Mouse (Mus musculus): ENCODE results near the gene Pcx. TPM values are rescaled to one million over a fixed set of nuclear protein-coding genes. Genes with fewer than 3 reads are reported as not detected.

Gene Pcx
- polyA plus RNA-seq, 1 experiment, result 59.7 TPM

- TF ChIP-seq CTCF (IDR thresholded peaks at IDR 0.05; ENCODE audit: borderline replicate concordance, insufficient read depth, low read depth, low read length) (no peak), POLR2A (IDR thresholded peaks at IDR 0.05; ENCODE audit: borderline replicate concordance, insufficient read depth, low read length) (no peak)
These were observed 58.6 kb downstream of the Pcx start for GRCm38 (mm10) chr19:4568832-4569231.

GRCm38 (mm10) chr19:4569356-4570236 is 59.3 kb downstream of the Pcx start:
- 75% methylated on average over 17 of the region's 17 CpGs for WGBS
- no peak overlapping the region for H3K27ac ChIP-seq (ENCODE audit: insufficient read depth, low read length)
- H3K27me3 ChIP-seq (ENCODE audit: control insufficient read depth, insufficient read depth, low read length), result no peaks in the 10 kb centered on the region

More at GRCm38 (mm10) chr19:4568832-4569231, 58.6 kb downstream of the Pcx start:
- Histone ChIP-seq H3K4me1 (ENCODE audit: control insufficient read depth, insufficient read depth, low read length) (no peaks in the 10 kb centered on the region; the same call in 1 of the 2 replicates), H3K4me3 (replicated peaks; ENCODE audit: insufficient read depth, low read depth, low read length) (no peak overlapping the region), H3K27me3 (ENCODE audit: control insufficient read depth, insufficient read depth, low read length) (no peaks in the 10 kb centered on the region), H3K27ac (ENCODE audit: insufficient read depth, low read length) (no peak overlapping the region)
- DNase-seq, result no peak
- 81% methylated on average over 4 of the region's 4 CpGs for WGBS

GRCm38 (mm10) chr19:4570237-4570613 is 60.0 kb downstream of the Pcx start:
- H3K27ac ChIP-seq (ENCODE audit: insufficient read depth, low read length), result no peak overlapping the region
- TF ChIP-seq CTCF (IDR thresholded peaks at IDR 0.05; ENCODE audit: borderline replicate concordance, insufficient read depth, low read depth, low read length) (no peak), POLR2A (IDR thresholded peaks at IDR 0.05; ENCODE audit: borderline replicate concordance, insufficient read depth, low read length) (no peak)
- H3K27me3 ChIP-seq (ENCODE audit: control insufficient read depth, insufficient read depth, low read length), result no peaks in the 10 kb centered on the region
- WGBS, result 73% methylated on average over 11 of the region's 11 CpGs
- H3K4me1 ChIP-seq (ENCODE audit: control insufficient read depth, insufficient read depth, low read length), result no peaks in the 10 kb centered on the region; the same call in 1 of the 2 replicates
- H3K4me3 ChIP-seq (replicated peaks; ENCODE audit: insufficient read depth, low read depth, low read length), result no peak overlapping the region
- DNase-seq, result no peak

More at GRCm38 (mm10) chr19:4569356-4570236, 59.3 kb downstream of the Pcx start:
- TF ChIP-seq CTCF (IDR thresholded peaks at IDR 0.05; ENCODE audit: borderline replicate concordance, insufficient read depth, low read depth, low read length), result no peak
- no peak for TF ChIP-seq POLR2A (IDR thresholded peaks at IDR 0.05; ENCODE audit: borderline replicate concordance, insufficient read depth, low read length)
- DNase-seq, result no peak
- Histone ChIP-seq H3K4me1 (ENCODE audit: control insufficient read depth, insufficient read depth, low read length) (no peaks in the 10 kb centered on the region; the same call in 1 of the 2 replicates), H3K4me3 (replicated peaks; ENCODE audit: insufficient read depth, low read depth, low read length) (no peak overlapping the region)

GRCm38 (mm10) chr19:4570815-4571214 is 60.5 kb downstream of the Pcx start:
- WGBS, result 97% methylated on average over 6 of the region's 6 CpGs
- no peak for DNase-seq
- Histone ChIP-seq H3K4me3 (replicated peaks; ENCODE audit: insufficient read depth, low read depth, low read length) (no peak overlapping the region), H3K27me3 (ENCODE audit: control insufficient read depth, insufficient read depth, low read length) (no peaks in the 10 kb centered on the region), H3K4me1 (ENCODE audit: control insufficient read depth, insufficient read depth, low read length) (no peaks in the 10 kb centered on the region; the same call in 1 of the 2 replicates), H3K27ac (ENCODE audit: insufficient read depth, low read length) (no peak overlapping the region)
- TF ChIP-seq CTCF (IDR thresholded peaks at IDR 0.05; ENCODE audit: borderline replicate concordance, insufficient read depth, low read depth, low read length), result no peak
- TF ChIP-seq POLR2A (IDR thresholded peaks at IDR 0.05; ENCODE audit: borderline replicate concordance, insufficient read depth, low read length), result no peak

GRCm38 (mm10) chr19:4571658-4572057 is 61.4 kb downstream of the Pcx start:
- no peak for DNase-seq
- TF ChIP-seq CTCF (IDR thresholded peaks at IDR 0.05; ENCODE audit: borderline replicate concordance, insufficient read depth, low read depth, low read length) (no peak), POLR2A (IDR thresholded peaks at IDR 0.05; ENCODE audit: borderline replicate concordance, insufficient read depth, low read length) (no peak)
- Histone ChIP-seq H3K4me3 (replicated peaks; ENCODE audit: insufficient read depth, low read depth, low read length) (no peak overlapping the region), H3K4me1 (ENCODE audit: control insufficient read depth, insufficient read depth, low read length) (no peaks in the 10 kb centered on the region), H3K27me3 (ENCODE audit: control insufficient read depth, insufficient read depth, low read length) (no peaks in the 10 kb centered on the region), H3K27ac (ENCODE audit: insufficient read depth, low read length) (no peak overlapping the region)
- 98% methylated on average over 1 of the region's 1 CpGs for WGBS

- no peak for DNase-seq
- H3K4me1 ChIP-seq (ENCODE audit: control insufficient read depth, insufficient read depth, low read length), result no peaks in the 10 kb centered on the region
- WGBS, result 62% methylated on average over 4 of the region's 4 CpGs
- no peaks in the 10 kb centered on the region for H3K27me3 ChIP-seq (ENCODE audit: control insufficient read depth, insufficient read depth, low read length)
- H3K4me3 ChIP-seq (replicated peaks; ENCODE audit: insufficient read depth, low read depth, low read length), result no peak overlapping the region
- TF ChIP-seq CTCF (IDR thresholded peaks at IDR 0.05; ENCODE audit: borderline replicate concordance, insufficient read depth, low read depth, low read length) (no peak), POLR2A (IDR thresholded peaks at IDR 0.05; ENCODE audit: borderline replicate concordance, insufficient read depth, low read length) (no peak)
- no peak overlapping the region for H3K27ac ChIP-seq (ENCODE audit: insufficient read depth, low read length)
These were observed 61.8 kb downstream of the Pcx start for GRCm38 (mm10) chr19:4572061-4572460.

GRCm38 (mm10) chr19:4572467-4572866 is 62.2 kb downstream of the Pcx start:
- WGBS, result 83% methylated on average over 8 of the region's 8 CpGs

GRCm38 (mm10) chr19:4573241-4573640 is 63.0 kb downstream of the Pcx start:
- Histone ChIP-seq H3K27ac (ENCODE audit: insufficient read depth, low read length) (no peak overlapping the region), H3K4me3 (replicated peaks; ENCODE audit: insufficient read depth, low read depth, low read length) (no peak overlapping the region), H3K4me1 (ENCODE audit: control insufficient read depth, insufficient read depth, low read length) (peaks cover 3% of the 10 kb centered on the region; the same call in 1 of the 2 replicates), H3K27me3 (ENCODE audit: control insufficient read depth, insufficient read depth, low read length) (no peaks in the 10 kb centered on the region)
- TF ChIP-seq CTCF (IDR thresholded peaks at IDR 0.05; ENCODE audit: borderline replicate concordance, insufficient read depth, low read depth, low read length) (peak; percentile 21; the same call in 1 of the 2 replicates), POLR2A (IDR thresholded peaks at IDR 0.05; ENCODE audit: borderline replicate concordance, insufficient read depth, low read length) (no peak)
- WGBS, result 91% methylated on average over 1 of the region's 1 CpGs
- no peak for DNase-seq

More at GRCm38 (mm10) chr19:4572467-4572866, 62.2 kb downstream of the Pcx start:
- H3K4me1 ChIP-seq (ENCODE audit: control insufficient read depth, insufficient read depth, low read length), result no peaks in the 10 kb centered on the region
- no peak overlapping the region for H3K27ac ChIP-seq (ENCODE audit: insufficient read depth, low read length)
- DNase-seq, result no peak
- TF ChIP-seq CTCF (IDR thresholded peaks at IDR 0.05; ENCODE audit: borderline replicate concordance, insufficient read depth, low read depth, low read length) (no peak), POLR2A (IDR thresholded peaks at IDR 0.05; ENCODE audit: borderline replicate concordance, insufficient read depth, low read length) (no peak)
- no peak overlapping the region for H3K4me3 ChIP-seq (replicated peaks; ENCODE audit: insufficient read depth, low read depth, low read length)
- H3K27me3 ChIP-seq (ENCODE audit: control insufficient read depth, insufficient read depth, low read length), result no peaks in the 10 kb centered on the region

Data from cerebellum, adult 2 months (tissue).